Mouse (Mus musculus): Measurements from ENCODE around the gene Cyp2d9.
"Not testable (repeated sequence)": the region's sequence is repeated elsewhere in the genome, so short reads cannot be mapped to it uniquely, and the experiment has no call there.

Cyp2d9 gene

GRCm38 (mm10) chr15:82450045-82450444, 16.8 kb downstream of the Cyp2d9 start:
- DNase-seq (ENCODE audit: low spot score) = not testable (repeated sequence)

GRCm38 (mm10) chr15:82452133-82452532, 18.9 kb downstream of the Cyp2d9 start:
- DNase-seq (ENCODE audit: low spot score) = not testable (repeated sequence)

- not testable (repeated sequence) for DNase-seq (ENCODE audit: low spot score)
Measured at GRCm38 (mm10) chr15:82453501-82453900, 20.3 kb downstream of the Cyp2d9 start.

GRCm38 (mm10) chr15:82456086-82456790, 23.0 kb downstream of the Cyp2d9 start:
- not testable (repeated sequence) for DNase-seq (ENCODE audit: low spot score)

GRCm38 (mm10) chr15:82457064-82458021, 24.1 kb downstream of the Cyp2d9 start:
- no peak for DNase-seq (ENCODE audit: low spot score)

- not testable (repeated sequence) for DNase-seq (ENCODE audit: low spot score)
Measured at GRCm38 (mm10) chr15:82459266-82459665, 26.0 kb downstream of the Cyp2d9 start.

- no peak for DNase-seq (ENCODE audit: low spot score)
Measured at GRCm38 (mm10) chr15:82464701-82465100, 31.5 kb downstream of the Cyp2d9 start.

GRCm38 (mm10) chr15:82494273-82494672, 61.0 kb downstream of the Cyp2d9 start:
- not testable (repeated sequence) for DNase-seq (ENCODE audit: low spot score)
